Mouse (Mus musculus) left cerebral cortex, adult 11 months (tissue): ENCODE data around the gene Epha3.

ENCODE experiments used
- DNase-seq: peaks from one replicate; pipeline ENCODE4 v3.0.0; 2022; ENCODE audit warnings: low spot score

Gene Epha3

DNA sequence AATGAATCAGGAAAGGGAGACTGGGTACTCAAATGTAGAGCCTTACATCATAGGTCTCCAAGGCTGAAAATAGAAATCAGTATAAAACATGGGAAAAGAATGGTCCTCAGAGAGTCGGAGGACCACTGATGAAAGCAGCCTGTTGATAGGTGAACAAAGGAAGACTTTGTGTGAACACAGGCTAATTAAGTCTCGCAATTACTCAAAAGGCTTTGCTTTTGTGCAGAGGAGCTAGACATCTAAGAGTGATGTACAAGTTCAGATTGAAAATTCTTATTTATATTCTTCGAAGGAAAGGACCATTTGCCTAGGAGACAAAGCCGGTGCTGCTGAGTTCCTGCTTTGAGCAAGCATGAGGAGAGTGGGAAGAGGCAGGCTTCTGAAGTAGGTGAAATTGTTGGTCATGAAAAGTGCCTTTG lies 363.0 kb downstream of the Epha3 start:
- no peak for DNase-seq
